24 mouse cellular contexts compared by ENCODE assay signal in genomic region chr17:48962646-48963045, GRCm38 (mm10). TPM values are rescaled to one million over a fixed set of nuclear protein-coding genes. Genes with fewer than 3 reads are reported as not detected.
DNase-seq lines count a peak whose midpoint lies in the region; ATAC-seq and TF ChIP-seq lines count a peak whose summit lies in the region.
"Had no signal": no experiment of that assay in that cellular context is flagged by ENCODE, and none has a peak within 500 bp of the region (broad histone marks: within the 10 kb centered on the region; RNA-seq: fewer than 3 reads in every experiment).

No protein-coding gene starts in this region.

- H3K4me3 ChIP-seq in kidney, embryonic 15.5 days (replicated peaks) = no peak overlapping the region
- H3K4me3 ChIP-seq in kidney, adult 2 months (ENCODE audit: insufficient read depth, low read depth, low read length) = no peak overlapping the region
- H3K4me3 ChIP-seq in kidney, embryonic 16.5 days (ENCODE audit: low read length) = no peak overlapping the region
- no peak overlapping the region for H3K4me3 ChIP-seq in limb, embryonic 10.5 days
- H3K4me3 ChIP-seq: embryonic facial prominence, embryonic 10.5 days; embryonic facial prominence, embryonic 12.5 days; forebrain, embryonic 13.5 days had no signal

- no peak overlapping the region for H3K4me2 ChIP-seq in kidney, embryonic 15.5 days
- H3K4me2 ChIP-seq in kidney, embryonic 16.5 days (replicated peaks; ENCODE audit: low read depth, low read length) = no peak overlapping the region
- H3K4me2 ChIP-seq: embryonic facial prominence, embryonic 12.5 days; forebrain, embryonic 13.5 days had no signal

- H3K36me3 ChIP-seq in kidney, embryonic 15.5 days = no peaks in the 10 kb centered on the region
- H3K36me3 ChIP-seq in kidney, adult 2 months (ENCODE audit: control insufficient read depth, insufficient read depth, low read length) = no peaks in the 10 kb centered on the region
- H3K36me3 ChIP-seq in kidney, embryonic 16.5 days (ENCODE audit: insufficient read depth, low read length) = no peaks in the 10 kb centered on the region
- H3K36me3 ChIP-seq in limb, embryonic 10.5 days = no peaks in the 10 kb centered on the region
- H3K36me3 ChIP-seq: embryonic facial prominence, embryonic 10.5 days; embryonic facial prominence, embryonic 12.5 days; G1E had no signal

- no peak for ATAC-seq in kidney, embryonic 15.5 days (replicated peaks; ENCODE audit: low FRiP score)
- no peak for ATAC-seq in kidney, embryonic 16.5 days (ENCODE audit: low FRiP score, low TSS enrichment)
- ATAC-seq: activated CD4-positive, CD25-positive, alpha-beta regulatory T cell, adult 4 months; CD4-positive, CD25-positive, alpha-beta regulatory T cell, adult 4 months; forebrain, embryonic 13.5 days; Patski had no signal

- no peak overlapping the region for H3K9ac ChIP-seq in kidney, embryonic 15.5 days
- no peak overlapping the region for H3K9ac ChIP-seq in kidney, embryonic 16.5 days (replicated peaks; ENCODE audit: low read length)
- H3K9ac ChIP-seq: embryonic facial prominence, embryonic 12.5 days; forebrain, embryonic 13.5 days had no signal

- no peak for TF ChIP-seq CTCF in kidney, adult 2 months (conservative IDR thresholded peaks at IDR 0.05; ENCODE audit: insufficient read depth, insufficient read length, low read depth, low read length)

- H3K4me1 ChIP-seq in kidney, embryonic 15.5 days = peaks cover 29% of the 10 kb centered on the region
- no peaks in the 10 kb centered on the region for H3K4me1 ChIP-seq in kidney, adult 2 months (ENCODE audit: control insufficient read depth, insufficient read depth, low read length)
- peaks cover 24% of the 10 kb centered on the region for H3K4me1 ChIP-seq in kidney, embryonic 16.5 days (ENCODE audit: insufficient read depth, low read length)
- peaks cover 16% of the 10 kb centered on the region for H3K4me1 ChIP-seq in limb, embryonic 10.5 days

- DNase-seq in kidney, adult 11 months = peak; percentile 25
- peak; percentile 66 for DNase-seq in kidney, adult 2 months
- peak; percentile 48 for DNase-seq in kidney, adult 9 months
- DNase-seq in kidney, postnatal 14 days = no peak
- DNase-seq in limb, embryonic 10.5 days (ENCODE audit: low spot score) = no peak
- DNase-seq: adrenal gland, adult 8-10 months; adrenal gland, postnatal 14 days; adrenal gland, postnatal 36 days; B cell, adult 2 months; cerebellum, adult 11-12 months; cerebellum, adult 2 months; cerebellum, adult 9-10 months; cerebellum, postnatal 10 days; cerebellum, postnatal 25 days had no signal

- no peak for TF ChIP-seq POLR2A in kidney, adult 2 months (IDR thresholded peaks at IDR 0.05; ENCODE audit: low read depth, low read length)

- 64% methylated on average over 3 of the region's 3 CpGs for WGBS in kidney, embryonic 15.5 days
- WGBS in kidney, adult 2 months = 41% methylated on average over 3 of the region's 3 CpGs
- 58% methylated on average over 3 of the region's 3 CpGs for WGBS in kidney, embryonic 16.5 days
- 58% methylated on average over 3 of the region's 3 CpGs for WGBS in limb, embryonic 10.5 days

- no peak overlapping the region for H3K27ac ChIP-seq in kidney, embryonic 15.5 days
- H3K27ac ChIP-seq in kidney, adult 2 months (ENCODE audit: insufficient read depth, low read depth, low read length) = no peak overlapping the region
- H3K27ac ChIP-seq in kidney, embryonic 16.5 days (ENCODE audit: low read length) = no peak overlapping the region
- H3K27ac ChIP-seq in limb, embryonic 10.5 days = no peak overlapping the region
- H3K27ac ChIP-seq: embryonic facial prominence, embryonic 10.5 days; embryonic facial prominence, embryonic 12.5 days; forebrain, embryonic 13.5 days had no signal

- H3K27me3 ChIP-seq in kidney, embryonic 15.5 days = no peaks in the 10 kb centered on the region
- no peaks in the 10 kb centered on the region for H3K27me3 ChIP-seq in kidney, adult 2 months (replicated peaks; ENCODE audit: control insufficient read depth, insufficient read depth, low read length)
- no peaks in the 10 kb centered on the region for H3K27me3 ChIP-seq in kidney, embryonic 16.5 days (ENCODE audit: insufficient read depth, low read length)
- no peaks in the 10 kb centered on the region for H3K27me3 ChIP-seq in limb, embryonic 10.5 days (ENCODE audit: low read depth, poor library complexity, severe bottlenecking)
- H3K27me3 ChIP-seq: CH12.LX; embryonic facial prominence, embryonic 12.5 days; forebrain, embryonic 13.5 days; Patski had no signal

- no peaks in the 10 kb centered on the region for H3K9me3 ChIP-seq in kidney, embryonic 15.5 days (replicated peaks)
- no peaks in the 10 kb centered on the region for H3K9me3 ChIP-seq in kidney, embryonic 16.5 days (ENCODE audit: low read length)
- no peaks in the 10 kb centered on the region for H3K9me3 ChIP-seq in limb, embryonic 10.5 days (replicated peaks)
- H3K9me3 ChIP-seq: embryonic facial prominence, embryonic 10.5 days; embryonic facial prominence, embryonic 12.5 days; forebrain, embryonic 13.5 days had no signal

RNA-seq across cellular contexts. Expression of gene Lrfn2, which starts 30.5 kb away (rescaled TPM):
- polyA plus RNA-seq in kidney, embryonic 15.5 days (2015; fragmentation: Nextera tagmentation; extraction: Ambion mirVana) = 1.3 and 1.6 TPM in 2 replicates
- polyA plus RNA-seq in kidney, adult 2 months (2012; rRNA removed) = 0.22 and 0.30 TPM in 2 replicates
- 0.94 and 1.3 TPM in 2 replicates for polyA plus RNA-seq in kidney, embryonic 16.5 days (2015; fragmentation: Nextera tagmentation; extraction: Ambion mirVana)
- 0.10 TPM in 1 of 2 replicates, not detected in the other for polyA plus RNA-seq in limb, embryonic 10.5 days (2016; fragmentation: Nextera tagmentation; extraction: Ambion mirVana)
- polyA plus RNA-seq: activated CD4-positive, CD25-positive, alpha-beta regulatory T cell, adult 4 months; CD4-positive, CD25-positive, alpha-beta regulatory T cell, adult 4 months; G1E; Patski had no signal

Comparison
In these comparisons a context has a peak if more than half of its experiments do, and no peak if none do; other contexts are left out.
1. DNase-seq: peak in kidney, adult 11 months (single experiment), kidney, adult 2 months (single experiment) and kidney, adult 9 months (single experiment); none in kidney, postnatal 14 days (single experiment) and limb, embryonic 10.5 days (single experiment).